Mouse (Mus musculus) retina, postnatal 1 day (tissue): ENCODE results near the gene Tmem132e.

Source experiments
- DNase-seq: peaks from one replicate; pipeline ENCODE4 v3.0.0-alpha.2; 2012

Gene Tmem132e

DNA sequence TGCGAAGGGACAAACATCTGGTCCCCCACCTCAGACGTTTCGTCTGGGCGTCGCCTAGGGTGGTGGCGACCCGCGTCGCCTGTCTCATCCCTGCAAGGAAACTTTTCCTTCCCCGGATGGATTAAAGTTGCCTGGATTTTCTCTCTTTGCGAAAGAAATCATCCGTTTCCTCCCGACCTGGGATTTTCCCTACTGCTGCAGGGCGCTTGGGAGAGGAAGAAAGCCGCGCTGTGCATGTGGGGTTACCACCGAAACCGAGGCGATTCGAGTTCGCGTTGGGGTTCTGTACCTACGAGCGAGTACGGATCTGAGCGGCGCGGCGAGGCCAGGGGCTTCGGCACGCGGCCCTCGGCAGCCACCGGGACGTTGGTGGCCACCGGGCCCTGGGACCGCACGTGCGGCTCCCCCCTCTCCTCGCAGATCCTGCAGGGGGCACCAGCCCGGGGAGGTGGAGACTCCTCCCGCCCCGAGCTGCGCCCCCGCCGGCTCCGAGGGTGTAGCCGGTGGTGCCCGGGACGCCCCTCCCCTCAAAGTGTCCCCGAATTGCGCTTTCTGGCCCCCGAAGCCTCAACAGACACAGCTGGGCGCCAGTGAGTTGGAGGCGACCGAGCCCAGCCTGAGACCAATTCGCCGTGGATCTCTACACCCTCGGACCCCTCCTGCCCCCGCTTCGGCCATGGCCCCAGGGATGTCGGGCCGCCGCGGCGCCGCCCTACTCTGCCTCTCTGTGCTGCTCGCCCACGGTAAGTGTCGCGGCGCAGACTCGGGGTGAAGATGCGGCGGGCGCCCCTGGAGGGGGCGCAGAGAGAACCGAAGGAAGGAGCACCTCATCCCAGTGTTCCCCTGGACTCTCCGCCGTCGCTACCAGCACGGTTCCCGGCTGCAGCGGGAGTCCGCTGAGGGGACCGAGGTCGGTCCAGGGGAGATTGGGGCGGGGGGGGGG, at the start of gene Tmem132e:
Tmem132e (plus strand) TSS at position 530 of the 943 bp plus-strand sequence.
- DNase-seq, result peak; percentile 70

DNA sequence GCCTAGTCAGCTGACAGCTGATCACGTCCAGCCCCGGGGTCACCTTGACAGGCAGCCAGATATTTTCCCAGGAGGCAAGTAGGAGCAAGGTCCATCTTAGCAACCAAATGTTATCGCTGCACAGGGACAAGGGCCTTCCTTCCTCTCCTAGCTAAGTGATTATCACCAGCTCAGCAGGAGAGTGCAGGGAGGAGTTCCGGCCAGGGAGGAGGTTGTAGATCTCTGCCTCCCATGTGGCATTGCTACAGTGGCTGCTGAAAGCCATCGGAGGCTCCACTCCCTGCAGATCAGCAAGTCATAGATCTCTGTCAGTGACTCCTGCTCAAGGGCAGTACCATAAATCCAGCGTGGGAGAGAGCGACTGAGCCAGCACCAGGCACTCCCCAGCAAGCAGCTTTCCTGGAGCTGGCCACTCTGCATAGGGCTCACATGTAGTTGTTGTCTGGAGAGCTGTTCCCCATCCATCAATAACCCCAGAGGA, 48.7 kb upstream of the Tmem132e start:
- DNase-seq, result peak; percentile 31

DNA sequence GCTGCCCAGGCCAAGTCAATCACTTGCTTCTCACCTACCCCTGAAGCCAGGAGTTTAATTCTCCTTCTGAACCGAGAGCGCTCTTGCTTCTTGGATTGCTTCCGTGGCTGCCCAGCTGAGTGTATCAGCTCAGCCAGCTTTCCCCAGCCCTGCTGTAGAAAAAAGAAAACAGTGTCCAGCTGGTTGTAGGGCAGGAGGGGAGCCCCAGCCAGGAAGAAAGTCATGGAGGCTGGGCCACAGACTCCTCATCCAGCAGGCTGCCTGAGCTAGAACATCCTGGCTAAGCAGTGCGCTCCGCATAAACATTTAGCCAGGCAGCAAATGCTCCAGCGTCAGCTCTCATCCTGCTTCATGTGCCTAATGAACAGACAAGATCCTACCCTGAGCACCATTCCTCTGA, 48.3 kb upstream of the Tmem132e start:
- peak; percentile 10 for DNase-seq

DNA sequence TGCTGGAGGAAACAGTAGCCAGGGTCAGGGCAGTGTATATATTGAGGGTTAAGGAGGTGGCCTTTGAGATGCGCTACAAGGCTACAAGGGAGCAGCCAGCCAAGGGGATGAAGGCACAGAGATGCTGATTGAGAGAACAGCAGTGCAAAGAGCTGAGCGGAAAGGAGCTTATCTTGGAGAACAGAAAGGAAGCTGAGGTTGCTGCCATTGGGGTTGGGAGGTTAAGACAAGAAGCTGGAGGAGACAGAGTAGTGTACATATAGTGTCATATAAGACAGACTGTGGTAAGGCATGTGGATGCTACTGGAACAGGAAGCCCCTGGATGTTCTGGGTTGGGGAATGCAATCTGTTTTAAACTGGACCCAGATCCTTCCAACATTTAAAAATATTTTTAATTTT, 47.8 kb upstream of the Tmem132e start:
- no peak for DNase-seq

GRCm38 (mm10) chr11:82351039-82351438, 37.7 kb upstream of the Tmem132e start:
- DNase-seq, result no peak

GRCm38 (mm10) chr11:82370151-82370550, 18.5 kb upstream of the Tmem132e start:
- DNase-seq, result peak; percentile 51

DNA sequence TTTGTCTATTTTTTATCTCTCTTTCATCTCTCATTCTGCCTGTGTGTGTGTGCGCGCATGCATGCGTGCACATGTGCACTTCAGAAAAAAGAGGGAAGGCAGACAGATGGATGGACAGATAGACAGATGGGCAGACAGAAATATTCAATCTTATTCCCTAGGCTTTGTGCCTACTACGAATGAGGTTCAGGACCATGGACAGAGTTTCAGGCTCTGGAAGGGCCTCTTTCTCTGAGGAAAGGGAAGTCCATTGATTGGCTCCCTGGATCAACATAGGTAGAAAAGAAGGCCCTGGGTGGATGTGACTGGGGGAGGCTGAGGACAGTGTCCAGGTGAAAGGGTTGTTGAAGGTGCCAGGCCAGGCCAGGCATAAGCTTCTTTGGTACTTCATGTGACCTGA, 17.1 kb upstream of the Tmem132e start:
- DNase-seq, result peak; percentile 70

DNA sequence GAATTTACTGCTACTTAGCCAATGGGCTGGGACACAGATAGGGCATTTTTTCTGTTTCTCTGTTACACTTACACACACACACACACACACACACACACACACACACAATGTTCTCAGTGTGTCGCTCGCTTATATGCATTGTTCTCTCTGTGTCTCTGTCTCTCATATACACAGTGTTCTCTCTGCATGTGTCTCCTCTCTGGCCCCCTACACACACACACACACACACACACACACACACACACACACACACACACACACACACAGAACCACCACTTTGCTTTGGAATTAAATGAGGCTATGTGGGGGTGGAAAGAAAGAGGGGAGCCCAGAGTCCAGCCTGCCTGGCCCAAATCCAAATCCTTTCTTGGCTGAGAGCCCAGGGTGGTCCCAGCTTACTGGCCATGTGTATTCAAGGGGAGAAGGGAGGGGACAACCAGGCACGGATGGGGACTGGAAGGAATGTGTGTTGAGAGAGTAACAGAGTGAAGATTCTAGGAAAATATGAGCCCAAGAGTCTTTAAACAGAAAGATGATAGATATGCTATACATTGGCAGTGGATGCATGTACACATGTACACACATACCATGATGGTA, 8.0 kb upstream of the Tmem132e start:
- DNase-seq, result peak; percentile 97

GRCm38 (mm10) chr11:82386970-82387540, 1.6 kb upstream of the Tmem132e start:
- peak; percentile 93 for DNase-seq

- DNase-seq, result peak; percentile 50
Measured at GRCm38 (mm10) chr11:82387711-82388341, 874 bp upstream of the Tmem132e start.

GRCm38 (mm10) chr11:82389396-82390291, 944 bp downstream of the Tmem132e start:
- peak; percentile 78 for DNase-seq

DNA sequence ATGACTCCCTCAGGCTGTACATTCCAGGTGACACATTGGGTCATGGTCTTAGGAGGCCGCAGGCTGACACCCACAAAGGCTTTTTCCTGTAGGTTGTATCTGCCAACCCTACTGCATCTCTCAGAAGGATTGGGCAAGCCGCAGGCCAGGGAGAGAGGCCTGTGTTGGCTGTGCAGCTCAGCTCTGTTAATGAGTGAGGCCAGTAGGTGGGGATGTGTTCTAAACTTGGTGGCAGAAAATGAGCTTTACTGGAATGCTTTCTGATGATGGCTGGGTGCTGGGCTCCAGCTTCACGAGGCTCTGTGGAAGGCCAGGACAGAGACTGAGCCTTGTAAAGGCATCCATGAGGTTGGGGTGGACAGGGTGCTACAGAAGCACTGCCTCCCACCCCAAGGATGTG, 3.6 kb downstream of the Tmem132e start:
- peak; percentile 40 for DNase-seq

- DNase-seq, result peak; percentile 70
Measured at GRCm38 (mm10) chr11:82399621-82400020, 10.9 kb downstream of the Tmem132e start.

DNA sequence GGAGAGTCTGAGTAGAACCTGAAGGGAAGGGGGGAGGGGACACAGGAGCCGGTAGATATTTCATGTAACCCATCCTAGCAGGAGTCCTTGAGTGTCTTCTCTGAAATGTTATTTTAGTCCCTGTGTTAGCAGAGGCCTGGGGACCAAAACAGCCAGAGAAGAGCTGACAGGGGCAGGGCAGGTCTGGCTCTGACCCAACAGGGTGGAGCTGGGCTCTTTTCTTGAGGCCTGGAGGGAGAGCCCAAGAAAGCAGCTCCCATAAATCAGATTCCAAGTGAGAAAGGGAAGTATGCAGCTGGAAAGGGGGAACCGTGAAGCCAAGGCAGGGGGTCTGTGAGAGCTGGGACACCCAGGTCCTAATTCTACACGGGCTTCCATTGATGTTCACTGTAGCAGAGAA, 16.9 kb downstream of the Tmem132e start:
- no peak for DNase-seq

DNA sequence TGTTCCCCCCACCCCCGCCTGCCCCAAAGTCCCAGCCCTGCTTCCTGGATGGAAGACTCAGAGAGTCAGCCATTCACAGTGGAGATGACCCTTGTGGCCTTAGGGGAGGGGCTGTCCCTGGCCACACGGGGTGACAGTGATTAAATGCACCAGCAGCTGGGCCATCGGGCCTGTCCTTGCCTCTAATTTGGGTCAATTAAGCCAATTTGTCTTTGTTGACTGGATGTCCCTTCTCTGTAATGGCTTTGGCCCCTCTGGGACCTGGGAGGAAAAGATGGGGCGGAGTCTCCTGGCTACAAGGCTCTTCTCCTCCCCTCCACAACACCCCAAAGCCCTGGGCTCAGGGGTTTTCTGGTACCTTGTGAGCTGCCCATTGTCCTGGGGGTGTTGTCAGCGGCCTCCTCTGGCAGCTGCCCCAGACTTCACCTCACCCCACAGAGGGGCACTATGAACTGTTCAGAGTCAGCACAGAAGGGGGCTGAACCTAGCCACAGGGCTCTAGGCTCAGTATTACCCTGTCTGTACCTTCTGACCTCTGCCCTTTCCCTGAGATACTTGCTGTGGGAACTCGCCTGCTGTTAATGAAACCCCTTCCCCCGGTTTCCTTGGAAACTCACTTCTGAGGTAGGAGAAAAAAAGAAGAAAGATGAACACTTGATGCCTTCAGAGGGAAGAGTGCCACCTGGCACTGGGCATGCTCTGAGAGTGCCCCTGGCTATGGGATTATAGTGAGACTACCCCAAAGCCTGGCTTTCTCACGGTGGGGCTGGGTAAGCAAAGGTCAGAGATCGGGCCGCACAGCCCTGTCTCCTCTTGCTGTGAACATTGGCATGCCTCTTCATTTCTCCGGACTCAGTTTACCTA, 17.9 kb downstream of the Tmem132e start:
- peak; percentile 94 for DNase-seq

- no peak for DNase-seq
Measured at GRCm38 (mm10) chr11:82412496-82412895, 23.8 kb downstream of the Tmem132e start.

- DNase-seq, result peak; percentile 75
Measured at GRCm38 (mm10) chr11:82418337-82419041, 29.8 kb downstream of the Tmem132e start.

DNA sequence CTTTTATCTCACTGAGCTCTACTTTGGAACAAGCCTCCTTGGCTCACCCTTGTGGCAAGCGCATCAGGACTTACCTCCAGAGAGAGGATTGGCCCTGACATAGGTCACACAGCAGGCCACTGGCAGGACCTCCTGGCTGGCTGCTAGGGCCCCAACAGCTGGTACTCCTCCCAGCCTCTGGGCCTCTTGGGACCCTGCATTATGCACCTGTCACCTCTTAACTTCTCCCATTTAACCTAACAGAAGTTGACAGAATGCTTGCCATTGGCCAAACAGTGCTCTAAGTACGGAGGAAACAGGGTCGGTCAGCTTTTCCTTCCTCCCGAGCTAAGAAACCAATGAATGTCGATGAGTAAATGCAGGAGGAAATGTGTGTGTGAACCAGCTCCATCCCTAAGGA, 33.2 kb downstream of the Tmem132e start:
- peak; percentile 61 for DNase-seq

- no peak for DNase-seq
Measured at GRCm38 (mm10) chr11:82423521-82423920, 34.8 kb downstream of the Tmem132e start.

GRCm38 (mm10) chr11:82428801-82429200, 40.1 kb downstream of the Tmem132e start:
- no peak for DNase-seq
